Mouse (Mus musculus) telencephalon, adult 2 months (tissue): ENCODE results near the gene Dkk2.
"Not testable (repeated sequence)": the region's sequence is repeated elsewhere in the genome, so short reads cannot be mapped to it uniquely, and the experiment has no call there.

Experiments
- DNase-seq: peaks from one replicate; pipeline ENCODE4 v3.0.0-alpha.2; 2011; ENCODE audit warnings: low read depth, low spot score

Gene Dkk2

DNA sequence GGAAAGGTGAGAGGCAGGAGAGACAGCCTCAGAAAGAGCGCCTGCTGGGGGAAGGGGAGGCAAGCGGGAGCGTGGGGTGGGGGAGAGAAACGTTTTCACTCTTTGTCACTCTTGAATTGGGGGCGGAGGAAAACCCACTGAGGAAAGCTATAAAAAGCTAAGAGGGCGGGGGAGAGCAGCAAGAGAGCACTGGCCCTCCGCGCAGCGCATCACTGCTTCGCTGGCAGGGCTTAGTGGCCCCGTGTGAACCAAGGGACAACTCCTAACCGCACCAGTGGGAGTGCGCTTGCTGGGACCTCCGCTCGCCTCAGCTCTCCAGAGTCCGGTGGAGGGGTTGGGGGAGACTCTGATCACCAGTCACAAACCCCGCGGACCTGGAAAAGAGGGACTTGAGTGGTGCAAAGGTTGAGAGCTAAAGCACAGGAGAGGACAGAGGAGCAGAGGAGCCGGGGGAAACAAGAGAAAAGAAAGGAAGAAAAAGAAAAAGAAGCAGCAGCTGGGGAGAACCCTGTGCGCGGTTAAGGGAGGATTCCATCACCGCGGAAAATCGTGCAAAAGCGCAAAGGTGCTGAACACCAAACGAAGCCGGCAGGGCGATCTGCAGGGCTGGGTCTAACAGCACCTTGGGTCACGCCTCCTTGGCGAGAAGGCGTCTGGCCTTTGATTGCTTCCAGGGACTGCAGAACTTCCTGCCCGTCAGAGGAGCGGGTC lies at the start of gene Dkk2:
Dkk2 (plus strand) TSS at position 181 of the 711 bp plus-strand sequence.
- no peak for DNase-seq

DNA sequence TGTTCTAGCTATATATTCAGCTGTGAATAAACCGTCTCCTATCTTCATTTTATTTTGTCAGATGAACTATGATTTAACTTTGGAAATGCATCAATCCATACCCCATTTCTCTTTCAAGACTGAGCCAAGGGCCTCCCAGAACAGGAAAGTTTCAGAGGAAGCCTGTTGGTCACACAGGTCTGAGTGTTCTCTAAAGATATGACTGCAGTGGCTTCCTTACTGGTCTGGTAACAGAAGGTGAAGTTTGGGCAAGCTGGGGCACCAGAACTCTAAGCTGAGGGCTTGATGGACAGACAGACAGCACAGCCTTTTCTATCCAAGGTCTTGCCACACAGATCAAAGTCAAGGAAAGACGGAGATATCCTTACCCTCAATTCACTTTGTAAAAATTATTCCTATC lies 48.4 kb upstream of the Dkk2 start:
- no peak for DNase-seq

DNA sequence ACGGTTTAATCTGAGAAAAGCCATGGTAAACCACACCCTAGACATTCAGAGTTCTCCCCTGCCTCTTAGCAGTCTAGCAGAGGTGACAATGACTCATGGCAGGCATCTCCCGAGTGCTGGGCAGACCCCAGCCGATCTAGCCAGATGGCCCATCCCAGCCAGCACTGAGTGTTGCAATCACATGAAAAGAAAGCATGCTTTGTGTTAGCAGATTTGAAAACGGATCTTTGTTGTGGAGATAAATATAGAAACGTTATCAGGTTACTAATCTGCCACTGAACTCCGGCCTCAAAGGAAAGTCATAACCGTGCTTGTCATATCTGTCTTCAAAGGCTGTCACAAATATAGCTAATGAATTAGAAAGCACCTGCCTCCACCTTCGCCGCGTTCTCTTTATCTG lies 47.4 kb upstream of the Dkk2 start:
- no peak for DNase-seq

DNA sequence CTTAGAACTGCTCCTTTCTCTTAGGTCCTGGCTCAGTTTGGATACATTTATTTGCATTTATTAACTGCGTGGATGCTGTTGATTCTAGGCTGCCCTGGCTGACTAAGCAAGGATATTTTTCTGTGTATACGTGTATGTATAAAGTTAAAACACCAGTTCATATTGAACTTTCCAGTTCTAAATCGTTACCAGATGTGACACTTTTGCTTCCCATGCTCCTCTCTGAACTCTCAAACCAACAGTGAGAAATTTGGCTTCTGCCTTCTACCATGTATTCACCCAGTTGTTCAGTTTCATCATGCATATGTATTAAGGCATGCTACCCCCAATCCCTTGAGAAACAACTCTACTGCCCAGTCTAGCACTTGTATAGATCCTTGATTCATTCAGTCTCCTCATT lies 45.0 kb upstream of the Dkk2 start:
- DNase-seq = no peak

DNA sequence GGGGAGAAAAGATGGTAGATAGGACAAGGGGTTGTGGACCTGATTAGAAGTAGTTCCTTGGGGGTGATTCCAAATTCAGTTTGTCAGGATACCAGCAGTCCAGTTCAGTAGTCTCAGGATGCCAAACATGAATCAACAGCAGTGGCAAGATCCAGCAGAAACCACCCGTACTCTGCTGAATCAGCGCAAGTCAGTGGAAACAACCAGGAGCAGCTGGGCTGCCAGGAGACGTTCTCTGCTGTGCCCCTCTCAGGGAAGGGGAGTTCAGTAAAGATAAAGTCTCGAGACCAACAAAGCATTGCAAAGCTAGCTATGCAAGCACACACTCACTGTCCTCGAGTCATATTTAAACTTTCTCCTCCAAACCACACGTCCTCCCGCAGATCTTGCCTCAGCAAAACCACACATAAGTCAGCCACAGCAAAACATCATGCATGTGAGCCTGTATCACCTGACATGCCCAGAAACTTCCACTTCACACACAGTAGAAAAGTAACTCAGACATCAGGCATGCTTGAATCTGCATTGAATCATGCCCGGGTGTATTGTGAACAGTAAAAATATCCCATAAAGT lies 34.1 kb upstream of the Dkk2 start:
- no peak for DNase-seq

DNA sequence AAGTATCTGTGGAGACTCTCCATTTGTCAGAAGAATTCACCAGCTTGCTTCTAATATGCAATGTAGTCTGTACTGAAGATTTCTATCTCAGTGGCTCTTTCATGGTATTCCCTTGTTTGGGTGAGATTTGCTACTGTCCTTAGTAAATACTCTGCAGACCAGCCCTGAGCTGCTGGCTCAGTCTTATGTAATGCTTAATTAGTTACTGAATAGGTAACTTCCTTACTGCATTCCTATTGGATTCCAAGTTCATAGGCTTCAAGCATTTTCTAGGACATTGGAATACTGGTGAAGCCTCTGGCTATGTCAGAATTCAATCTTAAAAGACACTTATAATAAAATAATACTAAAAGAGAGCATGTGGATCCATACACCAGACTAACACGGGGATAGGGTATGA lies 22.3 kb upstream of the Dkk2 start:
- not testable (repeated sequence) for DNase-seq

DNA sequence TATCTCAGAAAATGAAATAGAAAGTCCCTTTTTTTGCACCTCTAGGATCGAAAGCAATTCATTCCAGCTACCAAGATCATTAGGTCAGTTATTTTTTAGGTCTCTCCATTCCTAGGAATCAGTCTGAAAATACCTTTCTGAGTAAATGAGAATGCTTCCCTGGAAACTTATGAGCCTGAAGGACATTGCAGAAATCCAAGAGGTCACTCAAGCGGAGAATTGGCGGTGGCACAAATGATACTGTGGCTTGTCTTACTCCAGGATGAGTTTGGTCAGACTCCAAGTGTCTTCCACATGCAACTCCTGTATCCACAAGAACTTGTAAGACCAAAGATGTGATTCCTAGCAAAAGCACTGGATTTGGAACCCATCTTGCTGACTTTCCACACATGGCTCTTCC lies 21.7 kb upstream of the Dkk2 start:
- DNase-seq = no peak

DNA sequence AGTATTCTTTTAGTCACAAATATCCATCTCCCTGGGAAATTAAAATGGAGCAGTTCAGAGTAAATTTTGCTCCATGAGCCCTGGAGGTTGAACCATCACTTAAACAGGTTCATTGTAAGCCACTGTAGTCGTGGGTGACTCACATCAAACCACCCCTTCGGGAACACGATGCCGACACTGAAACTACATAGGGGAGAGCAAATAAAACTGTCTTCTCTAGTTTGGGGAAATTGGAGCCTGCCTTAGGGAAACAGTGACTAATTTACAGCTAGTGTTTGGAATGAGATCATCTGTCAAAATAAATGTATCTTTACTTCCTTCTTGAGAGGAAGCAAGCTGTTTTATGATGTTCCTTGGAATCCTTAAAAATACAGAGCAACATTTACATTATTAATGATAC lies 21.1 kb upstream of the Dkk2 start:
- DNase-seq = no peak

DNA sequence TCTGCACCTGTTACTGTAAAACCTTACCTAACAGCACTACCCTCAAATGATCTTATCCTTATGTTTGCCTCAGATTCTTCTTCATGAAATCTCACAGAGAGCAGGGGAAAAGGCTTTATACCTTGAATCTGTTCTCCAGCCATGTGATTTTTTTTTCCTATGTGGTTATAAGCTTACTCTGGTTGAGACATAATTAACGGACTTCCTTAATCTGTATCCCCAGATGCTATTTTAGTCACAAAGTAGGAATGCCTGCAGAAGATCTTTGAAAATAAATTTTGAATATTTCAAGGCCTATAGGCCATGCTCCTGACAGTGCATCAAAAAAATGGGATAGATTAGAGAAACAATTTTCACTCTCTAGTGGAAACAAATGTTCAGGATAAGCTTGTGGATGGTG lies 20.2 kb upstream of the Dkk2 start:
- no peak for DNase-seq

DNA sequence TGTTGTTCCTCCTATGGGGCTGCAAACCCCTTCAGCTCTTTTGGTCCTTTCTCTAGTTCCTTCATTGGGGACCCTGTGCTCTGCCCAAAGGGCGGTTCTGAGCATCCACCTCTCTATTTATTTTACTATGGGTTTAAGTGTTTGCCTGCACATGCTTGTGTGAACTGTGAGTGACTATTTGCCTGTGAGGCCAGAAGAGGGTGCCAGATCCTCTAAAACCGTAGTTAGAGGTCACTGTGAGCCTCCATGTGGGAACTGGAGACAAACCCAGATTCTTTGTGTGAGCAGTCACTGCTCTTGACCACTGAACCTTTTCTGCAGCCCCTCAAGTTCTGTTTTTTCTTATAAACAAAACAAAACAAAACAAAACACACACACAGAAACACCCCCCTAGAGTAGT lies 14.1 kb upstream of the Dkk2 start:
- DNase-seq = no peak

DNA sequence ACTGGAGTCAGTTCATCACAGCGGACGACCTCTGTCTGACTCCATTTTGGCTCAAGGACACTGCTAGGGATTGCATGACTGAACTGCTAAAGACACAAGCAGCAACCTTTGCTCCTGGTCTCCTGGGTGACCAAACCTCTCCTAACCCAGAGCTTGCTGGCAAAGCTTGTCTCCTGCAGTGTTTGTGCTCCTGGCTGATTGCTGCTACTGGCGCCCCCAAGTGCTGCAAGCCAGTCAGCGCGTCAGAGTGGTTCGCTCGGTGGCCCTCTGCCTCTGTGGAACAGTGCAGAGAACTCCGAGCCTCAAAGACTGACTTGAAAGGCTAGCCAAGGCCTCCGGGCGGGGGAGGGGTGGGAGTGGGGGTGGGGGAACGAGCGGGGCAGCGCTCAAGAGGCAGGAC lies 1.1 kb upstream of the Dkk2 start:
- DNase-seq = no peak

DNA sequence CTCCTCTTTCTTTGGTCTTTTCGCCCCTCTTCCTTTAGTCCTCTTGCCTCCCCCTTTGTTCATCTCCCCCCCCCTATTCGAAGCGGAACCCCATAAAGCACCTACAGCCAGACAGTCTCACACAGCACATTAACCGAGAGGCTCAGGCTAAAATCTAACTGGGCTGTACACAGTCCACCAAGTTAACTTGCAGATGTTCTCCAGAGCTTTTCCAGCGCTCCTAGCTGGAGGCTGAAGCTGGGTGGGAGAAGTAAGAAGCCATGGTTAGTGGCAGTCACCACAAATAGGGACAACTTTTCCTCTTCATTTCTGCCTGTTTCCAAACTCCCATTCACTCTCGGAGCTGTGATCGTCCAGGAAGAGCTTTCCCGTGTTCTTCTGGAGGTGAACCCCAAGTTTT lies 412 bp upstream of the Dkk2 start:
- DNase-seq = no peak

DNA sequence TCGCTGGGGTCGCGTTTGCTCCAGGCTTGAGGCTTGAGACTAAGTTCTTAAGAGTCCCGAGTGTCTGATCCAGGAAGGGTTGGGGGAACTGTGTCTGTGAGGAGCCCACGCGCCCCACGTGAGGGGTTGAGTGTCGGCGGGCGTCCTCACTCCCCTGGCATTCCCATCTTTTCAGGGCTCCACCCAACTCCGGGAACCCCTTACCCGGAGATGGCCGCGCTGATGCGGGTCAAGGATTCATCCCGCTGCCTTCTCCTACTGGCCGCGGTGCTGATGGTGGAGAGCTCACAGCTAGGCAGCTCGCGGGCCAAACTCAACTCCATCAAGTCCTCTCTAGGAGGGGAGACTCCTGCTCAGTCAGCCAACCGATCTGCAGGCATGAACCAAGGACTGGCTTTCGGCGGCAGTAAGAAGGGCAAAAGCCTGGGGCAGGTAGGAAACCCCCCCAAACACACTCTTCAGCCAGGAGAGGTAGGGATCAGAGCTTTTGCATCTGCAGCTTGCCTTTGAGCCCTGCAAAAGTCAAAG lies 795 bp downstream of the Dkk2 start:
- DNase-seq = no peak

DNA sequence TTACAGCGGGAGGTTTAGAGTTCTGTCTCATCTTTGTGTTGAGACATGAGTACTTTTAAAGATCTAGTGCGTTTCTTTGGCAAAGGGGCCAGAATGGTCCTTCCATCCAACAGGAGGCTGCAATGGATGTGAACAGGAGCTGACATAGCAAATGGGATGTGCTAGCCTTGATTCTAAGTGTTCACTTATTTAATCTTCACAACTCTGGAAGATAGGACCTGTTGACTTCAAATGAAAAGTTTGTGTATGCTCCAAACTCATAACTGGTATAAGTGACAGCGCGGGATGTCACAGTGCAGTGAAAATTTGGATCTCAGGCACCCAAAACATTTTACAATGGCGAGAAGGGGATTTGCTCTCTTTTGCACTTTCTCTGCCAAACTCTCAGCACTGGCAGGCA lies 1.4 kb downstream of the Dkk2 start:
- no peak for DNase-seq

DNA sequence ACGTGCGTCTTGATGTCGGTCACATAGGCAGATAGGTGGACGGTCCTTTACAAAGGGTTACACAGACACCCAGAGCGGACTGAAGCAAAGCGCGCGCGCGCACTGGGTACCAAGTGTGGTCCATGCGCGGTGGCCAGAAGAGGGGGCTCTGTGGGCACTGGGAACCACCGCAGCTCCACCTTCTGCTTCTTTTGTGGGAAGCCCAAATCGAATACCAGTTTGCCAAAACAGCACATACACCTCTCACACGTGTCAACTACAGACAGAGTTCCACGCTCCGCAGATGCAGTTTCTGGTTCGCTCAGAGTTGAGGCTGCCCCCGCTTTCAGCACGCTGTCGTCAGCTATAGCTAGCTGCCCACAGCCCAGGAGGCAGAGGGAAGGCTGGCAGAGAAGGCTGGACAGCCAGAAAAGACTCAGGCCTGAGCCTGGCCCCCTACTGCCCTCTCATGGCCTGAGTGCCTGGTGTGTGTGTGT lies 2.0 kb downstream of the Dkk2 start:
- DNase-seq = no peak

DNA sequence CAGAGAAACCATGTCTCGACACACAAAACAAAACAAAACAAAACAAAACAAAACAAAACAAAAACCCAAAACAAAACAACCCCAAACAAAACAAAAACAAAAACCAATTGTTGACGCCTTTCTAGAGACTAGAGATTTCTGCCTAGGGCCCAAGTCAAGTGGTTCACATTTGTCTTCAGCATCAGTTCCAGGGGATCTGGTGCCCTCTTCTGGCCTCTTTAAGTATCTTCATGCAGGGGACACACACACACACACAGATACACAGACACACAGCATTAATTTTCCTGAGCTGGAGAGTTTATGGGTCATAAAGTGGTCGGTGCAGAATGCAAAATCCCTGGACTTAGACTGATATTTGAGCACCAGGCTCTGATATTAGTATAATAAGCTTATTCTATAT lies 7.9 kb downstream of the Dkk2 start:
- no peak for DNase-seq

DNA sequence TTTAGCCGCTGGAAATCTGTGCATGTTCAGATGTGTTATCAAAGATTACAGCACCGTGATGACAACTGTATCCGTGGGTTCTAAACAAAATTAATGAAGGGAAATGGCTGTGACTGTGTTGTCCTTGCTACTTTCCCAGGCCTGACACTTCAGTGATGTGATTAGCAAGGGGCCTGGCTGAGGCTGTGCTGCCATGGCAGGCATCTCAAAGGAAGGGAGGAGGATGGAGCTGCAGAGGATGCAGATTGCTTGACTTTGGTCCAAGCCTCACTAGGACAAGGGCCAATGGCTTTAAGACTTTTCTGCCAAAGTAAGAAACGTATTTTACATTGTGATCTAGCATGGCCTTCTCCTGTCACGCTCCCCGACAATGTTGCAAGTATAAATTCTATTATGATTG lies 11.2 kb downstream of the Dkk2 start:
- DNase-seq = no peak

DNA sequence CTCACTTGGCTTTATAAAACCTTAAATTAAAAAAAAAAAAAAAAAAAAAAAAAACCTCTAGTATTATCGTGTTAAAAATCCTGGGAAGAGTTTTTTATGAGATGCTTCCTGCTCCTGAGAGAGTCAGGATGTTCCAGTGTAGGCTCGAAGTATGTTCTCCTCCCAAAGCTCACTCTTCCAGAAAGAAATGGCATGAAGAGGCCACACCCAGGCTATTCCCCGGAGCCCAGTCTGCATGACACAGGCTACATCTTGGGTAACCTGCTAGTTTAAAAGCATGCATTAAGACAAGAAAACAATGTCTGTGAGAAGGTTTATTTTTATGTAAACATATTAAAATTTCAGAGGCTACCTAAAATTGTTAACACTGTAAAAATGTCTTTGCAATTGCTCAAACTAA lies 15.7 kb downstream of the Dkk2 start:
- no peak for DNase-seq

DNA sequence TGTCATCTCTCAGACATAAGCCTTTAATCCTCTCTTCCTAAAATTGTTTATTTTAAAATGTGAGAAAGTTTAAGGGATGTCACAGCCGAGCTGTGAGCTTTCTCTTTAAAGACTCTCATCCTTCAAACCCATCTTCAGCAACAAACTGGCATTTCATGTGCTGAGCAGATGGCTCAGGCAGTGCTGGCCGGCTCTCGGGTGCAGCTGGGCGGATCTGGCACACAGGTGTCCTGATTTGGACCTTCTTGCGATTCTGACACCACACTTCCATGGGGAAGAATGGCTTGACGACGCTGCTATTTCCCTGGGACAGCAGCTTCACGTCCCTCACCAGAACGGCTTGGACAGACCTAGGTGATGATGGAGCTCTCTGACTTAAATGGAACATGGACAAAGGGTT lies 17.9 kb downstream of the Dkk2 start:
- no peak for DNase-seq

DNA sequence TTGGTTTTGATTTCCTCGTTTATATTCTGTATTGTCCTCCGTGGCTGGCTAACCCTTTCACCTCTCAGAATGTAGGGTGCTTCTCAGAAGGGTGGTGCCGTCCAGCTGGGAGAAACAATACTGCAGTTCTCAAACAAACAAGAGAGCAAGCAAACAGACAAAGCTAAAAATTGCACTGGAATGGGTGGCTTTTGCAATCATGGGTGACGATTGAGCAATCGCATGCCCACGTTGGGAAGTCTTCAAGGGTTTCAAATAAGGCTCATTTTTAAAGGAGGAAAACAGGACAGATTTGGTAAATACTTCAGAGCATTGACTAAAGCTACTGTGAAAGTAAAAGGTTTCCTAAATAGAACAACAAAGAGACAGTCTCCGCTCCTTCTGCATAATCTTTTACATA lies 18.4 kb downstream of the Dkk2 start:
- DNase-seq = no peak

DNA sequence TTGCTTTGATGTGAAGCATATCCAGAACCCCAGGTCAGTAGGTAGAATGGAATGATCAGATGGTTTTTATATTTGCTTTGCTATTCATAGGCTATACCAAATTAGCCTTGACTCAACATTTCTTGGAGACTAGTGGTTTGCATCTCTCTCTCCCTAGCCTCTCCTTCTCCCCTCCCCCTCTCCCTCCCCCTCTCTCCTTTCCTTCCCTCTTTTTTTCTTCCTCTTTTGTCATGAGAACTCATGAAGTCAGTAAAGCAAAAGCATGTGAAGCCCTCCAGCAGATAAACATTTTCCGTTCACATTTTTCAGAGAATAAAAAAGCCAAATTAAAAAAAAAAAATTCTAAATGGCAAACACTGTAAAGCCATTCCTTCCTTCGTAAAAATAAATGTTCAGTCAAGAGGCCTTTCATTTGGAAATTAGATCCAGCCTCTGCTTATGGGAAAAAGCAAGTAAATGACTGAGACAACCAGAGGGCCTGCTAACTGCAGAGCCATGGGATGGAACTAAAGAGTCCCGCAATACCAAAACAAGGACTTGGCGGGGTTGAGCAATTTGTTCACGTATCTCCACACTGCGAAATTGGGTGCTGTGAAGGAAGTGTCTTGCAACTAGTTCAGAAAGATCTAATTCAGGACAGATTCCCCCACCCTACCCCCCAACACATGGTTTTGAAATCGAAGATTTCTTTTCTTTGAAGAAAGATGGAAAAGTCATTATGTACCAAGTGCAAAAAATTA lies 30.9 kb downstream of the Dkk2 start:
- DNase-seq = no peak

DNA sequence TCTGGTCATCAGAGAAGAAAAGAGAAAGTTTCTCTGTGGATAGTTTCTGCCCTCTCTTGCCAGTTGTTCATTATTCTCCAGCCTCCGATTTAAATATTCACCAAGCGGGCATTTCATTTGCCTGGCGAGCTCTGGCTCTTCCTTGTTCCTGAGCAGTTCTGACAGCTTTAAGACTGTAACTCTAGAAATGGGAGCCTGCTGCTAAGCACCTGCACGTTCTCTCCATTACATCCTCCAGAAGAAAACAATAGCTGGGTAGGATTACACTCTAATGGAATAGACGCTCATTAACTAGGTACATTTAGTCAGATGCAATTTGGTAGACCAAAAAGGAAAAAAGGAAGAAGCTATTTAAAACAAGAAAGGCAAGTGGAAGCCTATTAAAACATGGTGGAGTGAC lies 36.3 kb downstream of the Dkk2 start:
- DNase-seq = no peak

DNA sequence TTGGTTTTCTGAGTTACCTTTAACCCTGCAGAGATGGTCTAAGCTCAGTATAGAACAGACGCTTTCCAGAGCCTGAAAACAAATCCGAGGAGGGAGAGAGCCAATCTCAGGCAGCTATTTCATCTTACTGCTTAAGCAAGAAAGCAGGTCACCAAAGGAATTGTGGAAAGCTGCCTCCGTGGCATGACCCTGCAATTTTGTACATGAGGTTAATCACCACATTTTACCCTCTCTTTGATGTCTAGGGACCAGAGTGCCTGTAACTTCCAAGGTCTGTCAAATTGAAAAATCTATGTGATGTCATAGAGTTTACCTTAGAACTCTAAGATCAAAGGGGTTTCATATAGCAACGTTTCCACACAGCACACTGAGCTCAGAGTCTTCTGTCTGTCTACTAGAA lies 37.5 kb downstream of the Dkk2 start:
- no peak for DNase-seq
